Comparison of ENCODE assay signal across 27 mouse cellular contexts in genomic region chr12:77302011-77302410, GRCm38 (mm10).
"Had no signal": no experiment of that assay in that cellular context is flagged by ENCODE, and none has a peak within 500 bp of the region (broad histone marks: within the 10 kb centered on the region; RNA-seq: fewer than 3 reads in every experiment).

No protein-coding gene starts in this region.

- H3K9ac ChIP-seq: embryonic facial prominence, embryonic 12.5 days; embryonic facial prominence, embryonic 13.5 days; embryonic facial prominence, embryonic 15.5 days; forebrain, embryonic 12.5 days; forebrain, embryonic 13.5 days; forebrain, embryonic 15.5 days; forebrain, postnatal 0 days had no signal

- H3K27me3 ChIP-seq: embryonic facial prominence, embryonic 12.5 days; embryonic facial prominence, embryonic 13.5 days; embryonic facial prominence, embryonic 15.5 days; forebrain, embryonic 12.5 days; forebrain, embryonic 13.5 days; forebrain, embryonic 15.5 days had no signal

- H3K4me1 ChIP-seq: embryonic facial prominence, embryonic 13.5 days; embryonic facial prominence, embryonic 15.5 days; forebrain, embryonic 12.5 days; forebrain, embryonic 13.5 days; forebrain, embryonic 15.5 days had no signal

- H3K9me3 ChIP-seq: embryonic facial prominence, embryonic 10.5 days; embryonic facial prominence, embryonic 12.5 days; embryonic facial prominence, embryonic 13.5 days; embryonic facial prominence, embryonic 15.5 days; forebrain, embryonic 10.5 days; forebrain, embryonic 12.5 days; forebrain, embryonic 13.5 days; forebrain, embryonic 15.5 days had no signal

- H3K4me3 ChIP-seq: embryonic facial prominence, embryonic 10.5 days; embryonic facial prominence, embryonic 12.5 days; embryonic facial prominence, embryonic 13.5 days; embryonic facial prominence, embryonic 15.5 days; erythroblast, embryonic 14.5 days; forebrain, embryonic 10.5 days; forebrain, embryonic 12.5 days; forebrain, embryonic 13.5 days; forebrain, embryonic 15.5 days; gastrocnemius, adult 2 months; heart, adult 2 months had no signal

- ATAC-seq: forebrain, embryonic 13.5 days; forebrain, embryonic 14.5 days; forebrain, embryonic 15.5 days; forebrain, embryonic 16.5 days; forebrain, postnatal 0 days had no signal

- H3K36me3 ChIP-seq: embryonic facial prominence, embryonic 10.5 days; embryonic facial prominence, embryonic 12.5 days; embryonic facial prominence, embryonic 13.5 days; embryonic facial prominence, embryonic 15.5 days; forebrain, embryonic 10.5 days; forebrain, embryonic 12.5 days; forebrain, embryonic 15.5 days had no signal

- DNase-seq: cerebellum, adult 9-10 months; cerebellum, adult 9-11 months; cerebellum, postnatal 10 days; cerebellum, postnatal 14 days; cerebellum, postnatal 25 days; cerebellum, postnatal 36 days; embryo, embryonic 11 days; forebrain, postnatal 0 days; gastrocnemius, adult 2 months; gastrocnemius, postnatal 10 days; gastrocnemius, postnatal 14 days; gastrocnemius, postnatal 25 days; gastrocnemius, postnatal 36 days; heart, adult 11 months; heart, adult 18-20 months; heart, adult 2 months had no signal

- H3K4me2 ChIP-seq: embryonic facial prominence, embryonic 12.5 days; embryonic facial prominence, embryonic 13.5 days; embryonic facial prominence, embryonic 15.5 days; forebrain, embryonic 12.5 days; forebrain, embryonic 13.5 days; forebrain, embryonic 15.5 days had no signal

- H3K27ac ChIP-seq: embryonic facial prominence, embryonic 10.5 days; embryonic facial prominence, embryonic 12.5 days; embryonic facial prominence, embryonic 13.5 days; embryonic facial prominence, embryonic 15.5 days; forebrain, embryonic 10.5 days; forebrain, embryonic 12.5 days; forebrain, embryonic 13.5 days; forebrain, embryonic 15.5 days; gastrocnemius, adult 2 months; heart, adult 2 months had no signal
